Mouse (Mus musculus) hindbrain, postnatal 0 days (tissue): ENCODE measurements around the gene Srebf2. TPM values are rescaled to one million over a fixed set of nuclear protein-coding genes. Genes with fewer than 3 reads are reported as not detected.

Experiments
- ATAC-seq: fragments of 200-750 bp; cut with Nextera tagmentation; 2 replicates; pipeline ENCODE4 v1.8.0; 2017; ENCODE audit warnings: mild to moderate bottlenecking, moderate TSS enrichment, moderate library complexity
- DNase-seq: peaks from one replicate; pipeline ENCODE4 v3.0.0-alpha.2; 2015; ENCODE audit warnings: low spot score
- H3K27ac ChIP-seq: fragments of 300-500 bp; sonication (generic); 2 replicates; pipeline ENCODE4 v1.5.1; 2014; ENCODE audit warnings: mild to moderate bottlenecking
- H3K27me3 ChIP-seq: fragments of 300-500 bp; sonication (generic); 2 replicates; pipeline ENCODE4 v1.6.1; 2014; ENCODE audit warnings: low read length, mixed read lengths; ENCODE audit not compliant: insufficient read depth
- H3K36me3 ChIP-seq: fragments of 300-500 bp; sonication (generic); 2 replicates; pipeline ENCODE4 v1.6.1; 2014; ENCODE audit warnings: low read length, mixed read lengths; ENCODE audit not compliant: insufficient read depth
- H3K4me1 ChIP-seq: fragments of 300-500 bp; sonication (generic); 2 replicates; pipeline ENCODE4 v1.6.1; 2014; ENCODE audit warnings: antibody characterized with exemption, low read length, mixed read lengths; ENCODE audit not compliant: insufficient read depth
- H3K4me2 ChIP-seq: fragments of 300-500 bp; sonication (generic); 2 replicates; pipeline ENCODE4 v1.6.1; 2014; ENCODE audit warnings: low read depth, mild to moderate bottlenecking, low read length, moderate library complexity, mixed read lengths
- H3K4me3 ChIP-seq: fragments of 300-500 bp; sonication (generic); 2 replicates; pipeline ENCODE4 v1.5.1; 2014; ENCODE audit warnings: low read length
- H3K9ac ChIP-seq: fragments of 300-500 bp; sonication (generic); replicated peaks from 2 replicates; pipeline ENCODE4 v1.6.1; 2014; ENCODE audit warnings: mild to moderate bottlenecking, low read length, moderate library complexity, mixed read lengths
- H3K9me3 ChIP-seq: fragments of 300-500 bp; sonication (generic); 2 replicates; pipeline ENCODE4 v1.6.1; 2016; ENCODE audit warnings: low read length, mixed read lengths
- CTCF ChIP-seq: IDR thresholded peaks from 2 replicates; pipeline ENCODE4 v1.5.1; 2016; ENCODE audit warnings: antibody characterized with exemption, control low read depth, low read depth
- WGBS: fragments of 180-500 bp; shearing (Covaris S2); extraction: QIAGEN DNeasy Blood & Tissue Kit; methylation state at CpG from one replicate; pipeline ENCODE4 v1.1.7; 2014; 5-methylcytosine and 5-hydroxymethylcytosine counted together
- polyA plus RNA-seq: library from polyadenylated mRNA; unstranded; fragments of >200 nt; fragmentation: Nextera tagmentation; extraction: Ambion mirVana; gene quantifications from 2 replicates; pipeline ENCODE4 v1.2.1, GENCODE M21; 2015
- total RNA-seq: library from RNA; depleted of rRNA; stranded (reverse); fragments of >200 nt; gene quantifications from 2 replicates; pipeline ENCODE4 v1.2.3, GENCODE M21; 2014

The Srebf2 gene
- total and polyA plus RNA-seq, 2 experiments from 2014 or later, result 145 to 256 TPM

DNA sequence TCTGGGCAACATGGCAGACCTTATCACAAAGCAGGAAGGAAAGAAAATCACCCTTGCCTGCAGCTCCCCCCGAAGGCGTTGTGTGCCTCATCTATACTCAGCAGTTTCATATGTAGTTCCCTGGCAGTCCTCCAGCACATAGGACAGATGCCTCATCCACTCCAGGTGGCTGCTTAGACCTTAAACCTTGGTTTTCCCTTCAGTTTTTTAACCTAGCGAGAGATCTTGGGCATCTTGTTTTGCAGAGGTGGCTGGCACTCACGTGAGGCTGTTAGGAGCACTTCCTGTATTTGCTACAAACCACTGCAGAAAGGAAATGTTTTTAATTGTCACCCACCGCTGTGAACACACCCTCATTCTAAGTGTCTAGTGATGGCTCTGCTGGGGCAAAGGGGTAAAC, 40.0 kb downstream of the Srebf2 start:
- Histone ChIP-seq H3K4me3 (no peak overlapping the region), H3K36me3 (peaks cover 55% of the 10 kb centered on the region), H3K27ac (no peak overlapping the region), H3K4me1 (no peaks in the 10 kb centered on the region), H3K4me2 (no peak overlapping the region), H3K9me3 (no peaks in the 10 kb centered on the region), H3K27me3 (no peaks in the 10 kb centered on the region), H3K9ac (no peak overlapping the region)
- 0 out of 2 replicates have a peak, but pooled peaks have one; percentile 3 for TF ChIP-seq CTCF
- DNase-seq (no peak), ATAC-seq (no peak)
- 86% methylated on average over 5 of the region's 5 CpGs for WGBS

DNA sequence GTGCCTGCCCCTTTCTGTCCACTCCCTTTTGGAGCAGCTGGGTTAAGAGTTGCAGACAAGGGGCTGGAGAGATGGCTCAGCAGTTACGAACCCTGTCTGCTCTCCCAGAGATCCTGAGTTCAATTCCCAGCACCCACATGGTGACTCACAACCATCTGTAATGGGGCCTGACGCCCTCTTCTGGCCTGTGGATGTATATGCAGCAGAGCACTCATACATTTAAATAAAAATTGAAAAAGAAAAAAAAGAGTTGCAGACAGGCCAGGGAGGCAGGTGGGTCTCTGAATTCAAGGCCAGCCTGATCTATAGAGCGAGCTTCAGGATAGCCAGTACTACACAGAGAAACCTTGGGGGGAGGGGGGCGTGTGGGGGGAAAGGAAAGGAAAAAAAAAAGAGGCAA, 40.4 kb downstream of the Srebf2 start:
- no peak overlapping the region for H3K9ac ChIP-seq
- no peak; the same call in 1 of the 2 replicates for TF ChIP-seq CTCF
- H3K4me2 ChIP-seq, result no peak overlapping the region
- H3K27ac ChIP-seq, result no peak overlapping the region
- DNase-seq (no peak), ATAC-seq (no peak)
- 90% methylated on average over 4 of the region's 4 CpGs for WGBS
- no peaks in the 10 kb centered on the region for H3K27me3 ChIP-seq
- H3K4me1 ChIP-seq, result no peaks in the 10 kb centered on the region
- no peaks in the 10 kb centered on the region for H3K9me3 ChIP-seq
- no peak overlapping the region for H3K4me3 ChIP-seq
- H3K36me3 ChIP-seq, result peaks cover 55% of the 10 kb centered on the region

DNA sequence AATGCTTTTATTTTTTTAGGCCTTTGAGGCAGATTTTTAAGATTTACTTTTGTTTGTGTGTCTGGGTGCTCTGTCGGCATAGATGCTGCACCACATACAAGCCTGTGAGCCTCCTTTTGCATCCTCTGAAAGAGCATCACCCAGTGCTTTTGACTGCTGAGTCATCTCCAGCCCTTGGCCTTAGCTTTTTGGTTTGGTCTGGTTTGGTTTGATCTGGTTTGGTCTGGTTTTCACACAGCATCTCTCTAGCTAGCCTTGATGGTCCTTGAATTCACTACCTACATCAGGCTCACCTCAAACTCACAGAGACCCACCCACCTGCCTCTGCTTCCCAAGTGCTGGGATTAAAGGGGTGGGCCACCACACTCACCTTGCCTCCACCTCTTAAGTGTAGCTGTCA, 40.9 kb downstream of the Srebf2 start:
- Histone ChIP-seq H3K36me3 (peaks cover 54% of the 10 kb centered on the region), H3K9ac (no peak overlapping the region), H3K27ac (0 out of 2 replicates have a peak overlapping the region, but pooled peaks have one; percentile 32), H3K4me3 (no peak overlapping the region), H3K4me2 (no peak overlapping the region), H3K9me3 (no peaks in the 10 kb centered on the region), H3K27me3 (no peaks in the 10 kb centered on the region), H3K4me1 (no peaks in the 10 kb centered on the region)
- 79% methylated on average over 1 of the region's 1 CpGs for whole genome bisulfite sequencing
- no peak for TF ChIP-seq CTCF
- ATAC-seq (no peak), DNase-seq (no peak)

DNA sequence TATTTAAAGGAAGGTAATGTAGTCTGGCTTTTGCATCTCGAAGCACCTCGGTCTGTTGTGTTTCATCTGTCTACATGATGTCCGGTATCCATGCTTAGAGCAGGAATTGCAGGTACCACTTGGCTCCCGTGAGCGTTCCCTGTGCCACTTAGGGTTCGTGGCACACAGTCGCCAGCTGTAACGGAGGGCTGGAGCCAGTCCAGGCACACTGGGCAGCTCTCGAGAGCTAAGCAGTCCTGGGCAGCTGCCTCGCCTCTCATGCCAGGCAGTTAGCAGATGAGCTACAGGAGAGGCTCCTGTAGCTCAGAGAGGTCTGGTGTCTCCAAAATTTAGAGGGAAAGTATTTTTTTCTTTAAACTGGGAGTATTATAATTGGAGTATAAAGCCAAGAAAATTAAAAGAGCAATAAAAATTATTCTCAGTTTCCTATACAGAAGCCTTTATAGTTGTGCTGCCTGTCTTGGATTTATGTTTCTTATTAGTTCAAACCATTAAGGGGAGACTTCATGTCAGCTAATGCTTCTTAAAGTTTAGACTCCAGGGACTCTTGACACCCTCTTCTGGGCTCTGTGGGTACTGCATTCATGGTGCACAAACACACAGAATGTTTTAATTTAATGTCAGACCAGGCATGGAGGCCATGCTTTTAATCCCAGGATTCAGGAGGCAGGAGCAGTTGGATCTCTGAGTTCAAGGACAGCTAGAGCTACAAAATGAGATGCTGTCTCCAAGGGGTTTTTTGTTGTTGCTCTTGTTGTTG, 41.7 kb downstream of the Srebf2 start:
- DNase-seq, result peak; percentile 63
- Histone ChIP-seq H3K27me3 (no peaks in the 10 kb centered on the region), H3K4me3 (no peak overlapping the region)

DNA sequence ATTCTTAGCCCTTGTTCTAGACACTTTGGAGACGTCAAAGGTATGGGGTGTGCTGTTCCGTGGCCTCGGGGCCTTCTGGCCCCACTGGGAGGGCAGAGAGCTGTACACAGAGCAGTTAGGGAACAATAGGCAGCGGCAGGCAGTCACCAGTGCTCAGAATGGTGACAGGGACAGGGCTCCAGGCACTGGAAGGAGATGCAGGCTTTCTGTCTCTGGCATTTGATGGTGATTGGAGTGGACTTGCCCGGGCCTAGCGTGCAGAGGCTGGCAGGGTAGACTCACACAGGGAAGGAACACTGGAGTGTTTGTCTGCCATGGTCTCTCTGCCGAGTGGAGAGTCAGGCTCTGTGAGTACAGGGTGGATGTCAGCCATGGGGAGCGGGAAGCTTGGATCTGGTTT, 45.6 kb downstream of the Srebf2 start:
- ATAC-seq (0 out of 2 replicates have a peak, but pooled peaks have one; percentile 21), DNase-seq (no peak)
- H3K27me3 ChIP-seq, result no peaks in the 10 kb centered on the region
- no peak for TF ChIP-seq CTCF
- H3K27ac ChIP-seq, result 0 out of 2 replicates have a peak overlapping the region, but pooled peaks have one; percentile 7
- H3K4me1 ChIP-seq, result no peaks in the 10 kb centered on the region
- 66% methylated on average over 8 of the region's 8 CpGs for WGBS
- no peak overlapping the region for H3K4me2 ChIP-seq
- no peaks in the 10 kb centered on the region for H3K9me3 ChIP-seq
- no peak overlapping the region for H3K9ac ChIP-seq
- H3K36me3 ChIP-seq, result peaks cover 62% of the 10 kb centered on the region
- H3K4me3 ChIP-seq, result no peak overlapping the region

More for the DNA sequence above, 41.7 kb downstream of the Srebf2 start:
- WGBS, result 60% methylated on average over 10 of the region's 10 CpGs
- H3K4me1 ChIP-seq, result no peaks in the 10 kb centered on the region
- H3K36me3 ChIP-seq, result peaks cover 54% of the 10 kb centered on the region
- H3K4me2 ChIP-seq, result no peak overlapping the region
- H3K9me3 ChIP-seq, result no peaks in the 10 kb centered on the region
- ATAC-seq, result no peak
- H3K9ac ChIP-seq, result no peak overlapping the region
- no peak overlapping the region for H3K27ac ChIP-seq
- peak; percentile 67 for TF ChIP-seq CTCF

DNA sequence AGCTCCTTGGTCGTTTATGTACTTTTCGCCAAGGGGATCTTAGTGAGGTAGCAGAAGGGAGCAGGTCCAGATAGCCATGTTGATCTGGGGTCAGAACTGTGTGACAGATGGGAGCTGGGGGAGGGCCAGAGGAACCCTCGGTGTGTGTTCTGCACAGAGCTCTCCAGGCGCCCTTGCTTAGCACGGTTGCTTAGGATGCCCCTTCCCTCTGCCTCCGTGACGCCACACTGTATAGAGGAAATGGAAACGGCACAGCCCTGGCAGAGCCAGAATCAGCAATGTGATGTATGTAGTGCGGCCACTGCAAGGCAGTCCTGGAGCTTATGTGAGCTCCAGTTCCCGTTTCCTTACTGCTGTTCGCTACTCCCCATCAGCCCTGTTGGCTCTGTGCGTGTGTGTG, 49.3 kb downstream of the Srebf2 start:
- Histone ChIP-seq H3K4me3 (no peak overlapping the region), H3K9ac (no peak overlapping the region), H3K36me3 (peaks cover 89% of the 10 kb centered on the region), H3K9me3 (no peaks in the 10 kb centered on the region), H3K27ac (no peak overlapping the region), H3K27me3 (no peaks in the 10 kb centered on the region), H3K4me1 (no peaks in the 10 kb centered on the region), H3K4me2 (no peak overlapping the region)
- TF ChIP-seq CTCF, result no peak
- DNase-seq (no peak), ATAC-seq (no peak)
- WGBS, result 73% methylated on average over 12 of the region's 12 CpGs

DNA sequence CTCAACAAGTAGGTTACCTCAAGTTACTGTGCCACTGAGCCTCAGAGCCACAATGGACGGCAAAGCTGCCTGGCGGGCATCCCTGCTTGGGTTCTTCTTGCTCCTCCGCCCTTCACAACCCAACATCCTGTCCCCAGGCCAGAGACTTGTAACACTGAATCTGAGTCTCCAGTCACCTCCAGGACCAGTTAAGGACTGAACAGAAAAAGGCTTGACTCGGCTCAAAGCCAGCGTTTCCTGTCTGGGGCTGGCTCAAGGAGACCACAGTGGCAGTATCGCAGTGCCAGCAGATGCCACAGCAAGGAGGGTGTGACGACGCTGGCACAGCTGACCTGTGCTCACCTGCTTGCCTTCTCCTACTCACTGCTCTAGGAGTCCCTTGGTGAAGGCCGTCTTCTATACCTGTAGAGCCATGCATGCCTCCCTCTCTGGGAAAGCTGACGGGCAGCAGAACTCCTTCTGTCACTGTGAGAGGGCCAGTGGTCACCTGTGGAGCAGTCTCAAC, 50.3 kb downstream of the Srebf2 start:
- DNase-seq, result no peak
- no peak for TF ChIP-seq CTCF
- no peak for ATAC-seq

More for the DNA sequence above, 50.3 kb downstream of the Srebf2 start:
- H3K4me3 ChIP-seq, result no peak overlapping the region
- H3K36me3 ChIP-seq, result peaks cover 89% of the 10 kb centered on the region
- no peaks in the 10 kb centered on the region for H3K9me3 ChIP-seq
- H3K27ac ChIP-seq, result no peak overlapping the region
- H3K4me2 ChIP-seq, result no peak overlapping the region
- no peaks in the 10 kb centered on the region for H3K4me1 ChIP-seq
- H3K27me3 ChIP-seq, result no peaks in the 10 kb centered on the region
- H3K9ac ChIP-seq, result no peak overlapping the region
- 91% methylated on average over 10 of the region's 10 CpGs for WGBS
